13 mouse cellular contexts compared by ENCODE assay signal in genomic region chr9:96836984-96837383, GRCm38 (mm10). TPM values are rescaled to one million over a fixed set of nuclear protein-coding genes. Genes with fewer than 3 reads are reported as not detected.
DNase-seq lines count a peak whose midpoint lies in the region; ATAC-seq and TF ChIP-seq lines count a peak whose summit lies in the region.
"Had no signal": no experiment of that assay in that cellular context is flagged by ENCODE, and none has a peak within 500 bp of the region (broad histone marks: within the 10 kb centered on the region; RNA-seq: fewer than 3 reads in every experiment).

No protein-coding gene starts in this region.

- H3K9ac ChIP-seq in forebrain, embryonic 14.5 days (ENCODE audit: low read length), result no peak overlapping the region
- H3K9ac ChIP-seq in forebrain, embryonic 15.5 days (replicated peaks), result no peak overlapping the region
- H3K9ac ChIP-seq in hindbrain, embryonic 13.5 days, result peak overlapping the region; percentile 51
- H3K9ac ChIP-seq in midbrain, embryonic 12.5 days (replicated peaks), result 0 out of 2 replicates have a peak overlapping the region, but pooled peaks have one; percentile 7
- H3K9ac ChIP-seq: liver, embryonic 12.5 days had no signal

- H3K27ac ChIP-seq in forebrain, embryonic 14.5 days (ENCODE audit: low read depth, low read length), result 0 out of 2 replicates have a peak overlapping the region, but pooled peaks have one; percentile 60
- H3K27ac ChIP-seq in forebrain, embryonic 15.5 days (replicated peaks), result no peak overlapping the region; the same call in 1 of the 2 replicates
- H3K27ac ChIP-seq in hindbrain, embryonic 13.5 days, result peak overlapping the region; percentile 90
- peak overlapping the region; percentile 71 for H3K27ac ChIP-seq in midbrain, embryonic 12.5 days (replicated peaks)
- H3K27ac ChIP-seq: liver, embryonic 12.5 days had no signal

- H3K4me3 ChIP-seq in forebrain, embryonic 14.5 days (ENCODE audit: low read depth, low read length), result no peak overlapping the region
- H3K4me3 ChIP-seq in forebrain, embryonic 15.5 days, result no peak overlapping the region
- H3K4me3 ChIP-seq in hindbrain, embryonic 13.5 days, result no peak overlapping the region
- H3K4me3 ChIP-seq in midbrain, embryonic 12.5 days, result no peak overlapping the region
- H3K4me3 ChIP-seq: liver, embryonic 12.5 days had no signal

- 0 out of 2 replicates have a peak, but pooled peaks cover 4% of the 10 kb centered on the region for H3K36me3 ChIP-seq in forebrain, embryonic 14.5 days (ENCODE audit: control insufficient read depth, insufficient read depth, low read length)
- H3K36me3 ChIP-seq in forebrain, embryonic 15.5 days, result no peaks in the 10 kb centered on the region
- H3K36me3 ChIP-seq in hindbrain, embryonic 13.5 days, result peaks cover 5% of the 10 kb centered on the region; the same call in 1 of the 2 replicates
- peaks cover 4% of the 10 kb centered on the region; the same call in 1 of the 2 replicates for H3K36me3 ChIP-seq in midbrain, embryonic 12.5 days
- H3K36me3 ChIP-seq: liver, embryonic 12.5 days had no signal

- H3K9me3 ChIP-seq in forebrain, embryonic 14.5 days (replicated peaks; ENCODE audit: control insufficient read depth, low read length), result no peaks in the 10 kb centered on the region
- no peaks in the 10 kb centered on the region for H3K9me3 ChIP-seq in forebrain, embryonic 15.5 days
- 0 out of 2 replicates have a peak, but pooled peaks cover 5% of the 10 kb centered on the region for H3K9me3 ChIP-seq in hindbrain, embryonic 13.5 days
- H3K9me3 ChIP-seq in midbrain, embryonic 12.5 days, result no peaks in the 10 kb centered on the region
- H3K9me3 ChIP-seq: liver, embryonic 12.5 days had no signal

- TF ChIP-seq CTCF in brain, embryonic 14.5 days (IDR thresholded peaks at IDR 0.05; ENCODE audit: borderline replicate concordance, extremely low read depth, insufficient read depth, insufficient read length), result no peak

- 29% methylated on average over 8 of the region's 8 CpGs for WGBS in forebrain, embryonic 14.5 days
- 21% methylated on average over 8 of the region's 8 CpGs for WGBS in forebrain, embryonic 15.5 days
- WGBS in hindbrain, embryonic 13.5 days, result 23% methylated on average over 8 of the region's 8 CpGs
- WGBS in midbrain, embryonic 12.5 days, result 43% methylated on average over 7 of the region's 8 CpGs

- H3K4me2 ChIP-seq in forebrain, embryonic 14.5 days (ENCODE audit: low read length), result no peak overlapping the region
- H3K4me2 ChIP-seq in forebrain, embryonic 15.5 days (replicated peaks), result no peak overlapping the region
- H3K4me2 ChIP-seq in hindbrain, embryonic 13.5 days, result no peak overlapping the region
- no peak overlapping the region for H3K4me2 ChIP-seq in midbrain, embryonic 12.5 days (replicated peaks)
- H3K4me2 ChIP-seq: liver, embryonic 12.5 days had no signal

- ATAC-seq in forebrain, embryonic 14.5 days, result no peak
- no peak for ATAC-seq in forebrain, embryonic 15.5 days (replicated peaks)
- no peak for ATAC-seq in hindbrain, embryonic 13.5 days (ENCODE audit: low FRiP score)
- peak; percentile 14; the same call in 1 of the 2 replicates for ATAC-seq in midbrain, embryonic 12.5 days (ENCODE audit: low FRiP score, low read depth)
- no peak for ATAC-seq in granulocyte monocyte progenitor cell, adult 5-6 weeks (replicated peaks; ENCODE audit: poor library complexity, severe bottlenecking)
- ATAC-seq: liver, embryonic 12.5 days had no signal

- no peaks in the 10 kb centered on the region for H3K27me3 ChIP-seq in forebrain, embryonic 14.5 days (replicated peaks; ENCODE audit: control insufficient read depth, insufficient read depth, low read length)
- H3K27me3 ChIP-seq in forebrain, embryonic 15.5 days, result no peaks in the 10 kb centered on the region
- H3K27me3 ChIP-seq in hindbrain, embryonic 13.5 days, result no peaks in the 10 kb centered on the region
- H3K27me3 ChIP-seq in midbrain, embryonic 12.5 days, result no peaks in the 10 kb centered on the region

- no peak for TF ChIP-seq POLR2A in brain, embryonic 14.5 days (IDR thresholded peaks at IDR 0.05; ENCODE audit: borderline replicate concordance, extremely low read depth, insufficient read depth, insufficient read length, poor library complexity, severe bottlenecking)

- intact Hi-C loops in left cerebral cortex, postnatal 4 days (cut with DNase I), result loop anchor here (5.0 kb wide), 1 partner anchor 50 kb away; no protein-coding TSS in a partner anchor

- peaks cover 5% of the 10 kb centered on the region; the same call in 1 of the 2 replicates for H3K4me1 ChIP-seq in forebrain, embryonic 14.5 days (ENCODE audit: control insufficient read depth, insufficient read depth, low read length)
- peaks cover 25% of the 10 kb centered on the region for H3K4me1 ChIP-seq in forebrain, embryonic 15.5 days
- peaks cover 58% of the 10 kb centered on the region for H3K4me1 ChIP-seq in hindbrain, embryonic 13.5 days (replicated peaks)
- peaks cover 25% of the 10 kb centered on the region for H3K4me1 ChIP-seq in midbrain, embryonic 12.5 days
- H3K4me1 ChIP-seq: liver, embryonic 12.5 days had no signal

- no peak for DNase-seq in forebrain, embryonic 14.5 days (ENCODE audit: low spot score)
- peak; percentile 33 for DNase-seq in brain, embryonic 14.5 days (ENCODE audit: low read depth)
- DNase-seq in frontal cortex, postnatal 25 days (ENCODE audit: low spot score in 2 of 2), result no peak
- no peak for DNase-seq in left cerebral cortex, postnatal 4 days
- DNase-seq: adrenal gland, postnatal 14 days; heart, postnatal 36 days; lung, postnatal 10 days; thymus, adult 2 months had no signal

RNA-seq across cellular contexts. Expression of gene Pxylp1, which starts 55.5 kb away (rescaled TPM):
- polyA plus RNA-seq in forebrain, embryonic 14.5 days (2014; fragmentation: Nextera tagmentation; extraction: Ambion mirVana), result 36.7 and 45.4 TPM in 2 replicates
- 33.8 and 36.6 TPM in 2 replicates for polyA plus RNA-seq in forebrain, embryonic 15.5 days (2015; fragmentation: Nextera tagmentation; extraction: Ambion mirVana)
- polyA plus RNA-seq in brain, embryonic 14.5 days (2012; rRNA removed), result 29.1 and 40.1 TPM in 2 replicates
- polyA plus RNA-seq in hindbrain, embryonic 13.5 days (2015; fragmentation: Nextera tagmentation; extraction: Ambion mirVana), result 55.7 and 57.4 TPM in 2 replicates
- polyA plus RNA-seq in midbrain, embryonic 12.5 days (2016; fragmentation: Nextera tagmentation; extraction: Ambion mirVana), result 57.0 and 61.9 TPM in 2 replicates
- 10 to 100 TPM; 19.1 to 20.7 TPM for total RNA-seq in left cerebral cortex, postnatal 4 days (2021)
- 78.2 and 85.4 TPM in 2 replicates for total RNA-seq in granulocyte monocyte progenitor cell, adult 5-6 weeks (2014; fragmentation: Nextera tagmentation)
- 60.4 and 80.7 TPM in 2 replicates for total RNA-seq in granulocyte monocyte progenitor cell, adult 5-6 weeks (2017)

Comparison
In these comparisons a context has a peak if more than half of its experiments do, and no peak if none do; other contexts are left out.
1. H3K9ac ChIP-seq: peak in hindbrain, embryonic 13.5 days (single experiment) and midbrain, embryonic 12.5 days (single experiment); none in forebrain, embryonic 14.5 days (single experiment) and forebrain, embryonic 15.5 days (single experiment).